Mouse (Mus musculus) brain, embryonic 14.5 days (tissue): ENCODE measurements at regions not wholly inside any gene's neighbourhood (a gene's known extent, or its start where the extent isn't known, plus 50 kb on each side); places are given as distances from the start of the nearest gene placed in this dataset.

Experiments used
- CTCF ChIP-seq: fragments of 200-500 bp; IDR thresholded peaks from 2 replicates; pipeline ENCODE4 v1.5.1; 2012; ENCODE audit warnings: inconsistent platforms, mild to moderate bottlenecking, moderate library complexity, borderline replicate concordance; ENCODE audit not compliant: insufficient read depth, insufficient read length; ENCODE audit errors: extremely low read depth
- POLR2A ChIP-seq: fragments of 200-500 bp; IDR thresholded peaks from 2 replicates; pipeline ENCODE4 v1.6.1; 2012; ENCODE audit warnings: mild to moderate bottlenecking, inconsistent platforms, borderline replicate concordance; ENCODE audit not compliant: poor library complexity, insufficient read depth, insufficient read length, severe bottlenecking; ENCODE audit errors: extremely low read depth

DNA sequence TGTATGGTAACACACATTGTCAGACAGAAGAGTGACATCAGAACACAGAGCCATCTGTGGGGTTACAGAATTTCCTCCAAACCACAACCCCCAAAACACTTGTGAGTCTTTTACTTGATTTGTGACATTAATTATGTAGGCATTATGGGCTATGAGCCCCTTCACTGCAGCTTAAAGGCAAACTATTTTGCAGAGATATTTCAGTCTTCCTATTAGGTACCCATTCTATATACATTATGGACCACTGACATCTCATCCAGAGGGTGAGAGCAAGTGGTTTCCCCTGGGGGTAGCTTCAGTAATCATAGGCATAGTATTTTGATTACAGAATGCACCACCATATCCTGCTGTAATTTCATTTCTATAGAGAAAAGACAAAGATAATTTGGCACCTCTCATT lies 124.6 kb downstream of the Fam76b start:
- TF ChIP-seq POLR2A (no peak), CTCF (no peak)
